Mouse (Mus musculus) large intestine, adult 2 months (tissue): ENCODE data around the gene Acta2. TPM values are rescaled to one million over a fixed set of nuclear protein-coding genes. Genes with fewer than 3 reads are reported as not detected.

Source experiments
- DNase-seq: peaks from one replicate; pipeline ENCODE4 v3.0.0-alpha.2; 2012; ENCODE audit warnings: low read depth, low spot score
- WGBS: fragments of 180-500 bp; shearing (Covaris S2); methylation state at CpG from one replicate; pipeline ENCODE4 v1.1.7; 2018; 5-methylcytosine and 5-hydroxymethylcytosine counted together
- polyA plus RNA-seq: library from polyadenylated mRNA; depleted of rRNA; stranded (reverse); fragments of >200 nt; gene quantifications from 2 replicates; pipeline ENCODE4 v1.2.3, GENCODE M21; 2012; rRNA removed

Acta2 gene
- polyA plus RNA-seq, 1 experiment = 1,486 TPM

GRCm38 (mm10) chr19:34195031-34195430 is 60.4 kb downstream of the Acta2 start:
- WGBS = 53% methylated on average over 2 of the region's 2 CpGs
- no peak for DNase-seq

DNA sequence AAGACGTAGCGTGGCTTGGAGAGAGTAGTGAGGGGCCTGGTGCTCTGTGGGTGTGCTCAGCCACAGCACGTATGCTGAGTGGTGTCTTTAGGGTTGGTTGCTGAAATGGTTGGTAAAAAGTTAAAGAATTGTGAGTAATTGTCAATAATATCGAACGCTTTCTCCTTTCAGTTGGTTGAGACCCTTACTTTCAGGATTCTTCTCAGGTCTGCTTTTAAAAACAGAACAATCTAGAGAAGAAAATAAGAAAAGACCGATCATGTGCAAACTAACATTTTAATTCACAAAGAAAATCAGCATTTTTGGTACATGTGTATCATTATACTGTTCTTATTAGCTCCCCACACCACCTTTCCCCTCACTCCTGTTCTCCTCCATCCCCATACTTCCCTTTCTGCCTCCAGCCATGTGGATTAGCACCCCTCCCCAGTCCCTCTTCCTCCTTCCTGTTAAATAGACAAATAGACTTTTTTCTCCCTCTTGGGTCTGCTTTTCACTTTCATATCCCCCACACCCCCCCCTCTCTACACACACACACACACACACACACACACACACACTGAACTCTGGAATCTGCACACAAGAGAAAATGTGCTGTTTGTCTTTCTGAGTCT is 61.2 kb downstream of the Acta2 start:
- no peak for DNase-seq
- 57% methylated on average over 6 of the region's 6 CpGs for WGBS

DNA sequence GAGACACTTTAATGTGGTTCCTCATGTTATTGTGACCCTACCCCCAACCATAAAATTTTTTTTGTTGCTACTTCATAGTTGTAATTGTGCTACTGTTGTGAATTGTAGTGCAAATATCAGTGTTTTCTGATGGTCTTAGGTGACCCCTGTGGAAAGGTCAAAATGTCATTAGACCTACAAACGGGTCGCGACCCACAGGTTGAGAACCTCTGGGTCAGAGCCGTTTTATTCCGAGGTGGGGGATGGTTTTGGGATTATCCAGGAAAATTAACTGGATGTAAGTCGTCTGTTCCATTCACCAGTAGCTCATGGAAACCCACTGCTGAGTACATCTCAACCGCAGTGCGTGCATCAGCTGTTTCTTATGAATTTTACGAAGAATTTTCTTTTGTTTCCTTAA is 61.7 kb downstream of the Acta2 start:
- WGBS = 27% methylated on average over 9 of the region's 9 CpGs
- DNase-seq = no peak

- DNase-seq = no peak
- WGBS = under 1% methylated on average over 9 of the region's 9 CpGs
These were observed 62.2 kb downstream of the Acta2 start for GRCm38 (mm10) chr19:34193149-34193548.

- no peak for DNase-seq
- WGBS = under 1% methylated on average over 62 of the region's 62 CpGs
These were observed 63.1 kb downstream of the Acta2 start, which contains the start of gene Stambpl1 for GRCm38 (mm10) chr19:34192008-34192963. Gene Stambpl1 (plus strand): TSS chr19:34192229.

DNA sequence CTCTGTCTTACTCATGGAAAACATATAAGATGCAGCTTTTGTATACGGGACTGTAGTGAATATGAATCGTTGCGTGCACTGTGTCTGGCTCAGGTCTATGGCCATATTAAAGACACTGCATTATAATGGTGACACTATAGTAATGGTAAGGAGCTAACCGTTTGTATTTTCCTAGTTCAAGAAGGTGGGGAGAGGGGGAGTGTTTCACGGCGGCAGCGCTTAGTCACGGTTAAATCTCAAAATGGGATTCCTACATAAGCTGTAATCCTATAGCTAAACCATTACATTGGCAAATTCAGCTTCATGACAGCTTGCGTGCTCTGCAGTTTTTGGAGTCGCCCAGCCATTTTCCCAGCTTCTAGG is 63.8 kb downstream of the Acta2 start:
- no peak for DNase-seq
- 50% methylated on average over 10 of the region's 10 CpGs for WGBS

Other genes starting within 250 kb of the Acta2 start
- 0.07 and 0.15 TPM in 2 replicates for gene Lipk, start 247.3 kb downstream of the Acta2 start, polyA plus RNA-seq
- not detected in 2 replicates for gene Lipn, start 188.2 kb downstream of the Acta2 start, polyA plus RNA-seq
- gene Lipm, start 154.7 kb downstream of the Acta2 start, polyA plus RNA-seq = not detected in 2 replicates
- 1.2 and 2.0 TPM in 2 replicates for gene Ankrd22, start 89.5 kb downstream of the Acta2 start, polyA plus RNA-seq
- 14.0 and 17.4 TPM in 2 replicates for gene Stambpl1, start 63.4 kb downstream of the Acta2 start, polyA plus RNA-seq
- gene Fas, start 35.1 kb upstream of the Acta2 start, polyA plus RNA-seq = 4.7 and 7.3 TPM in 2 replicates
- gene Ch25h, start 219.6 kb upstream of the Acta2 start, polyA plus RNA-seq = 4.1 and 4.6 TPM in 2 replicates